Mouse (Mus musculus): ENCODE measurements at regions not wholly inside any gene's neighbourhood (a gene's known extent, or its start where the extent isn't known, plus 50 kb on each side); places are given as distances from the start of the nearest gene placed in this dataset.
"Not testable (repeated sequence)": the region's sequence is repeated elsewhere in the genome, so short reads cannot be mapped to it uniquely, and the experiment has no call there.

- Histone ChIP-seq H3K9me3 (ENCODE audit: control insufficient read depth, low read length) (no peaks in the 10 kb centered on the region), H3K4me1 (ENCODE audit: control insufficient read depth, insufficient read depth, low read length) (no peaks in the 10 kb centered on the region), H3K4me2 (no peak overlapping the region), H3K27ac (ENCODE audit: low read depth, low read length) (no peak overlapping the region), H3K36me3 (ENCODE audit: control insufficient read depth, insufficient read depth, low read length) (no peaks in the 10 kb centered on the region), H3K27me3 (ENCODE audit: control insufficient read depth, insufficient read depth, low read length) (no peaks in the 10 kb centered on the region), H3K9ac (ENCODE audit: low read length) (no peak overlapping the region), H3K4me3 (ENCODE audit: low read depth, low read length) (no peak overlapping the region)
- 84% methylated on average over 3 of the region's 3 CpGs for WGBS
- no peak for ATAC-seq (ENCODE audit: low FRiP score)
- DNase-seq (ENCODE audit: low spot score, missing footprints) = no peak
These were observed 50.9 kb upstream of the Hivep1 start for GRCm38 (mm10) chr13:42000966-42001365.

GRCm38 (mm10) chr13:41997883-41998282, 53.9 kb upstream of the Hivep1 start:
- DNase-seq (ENCODE audit: low spot score, missing footprints) (no peak), ATAC-seq (ENCODE audit: low FRiP score) (no peak)
- Histone ChIP-seq H3K9me3 (ENCODE audit: control insufficient read depth, low read length) (no peaks in the 10 kb centered on the region), H3K9ac (ENCODE audit: low read length) (no peak overlapping the region), H3K4me2 (no peak overlapping the region), H3K4me1 (ENCODE audit: control insufficient read depth, insufficient read depth, low read length) (no peaks in the 10 kb centered on the region), H3K27me3 (ENCODE audit: control insufficient read depth, insufficient read depth, low read length) (no peaks in the 10 kb centered on the region), H3K36me3 (ENCODE audit: control insufficient read depth, insufficient read depth, low read length) (no peaks in the 10 kb centered on the region), H3K4me3 (ENCODE audit: low read depth, low read length) (no peak overlapping the region), H3K27ac (ENCODE audit: low read depth, low read length) (no peak overlapping the region)
- 81% methylated on average over 9 of the region's 9 CpGs for WGBS

- Histone ChIP-seq H3K9ac (ENCODE audit: low read length) (no peak overlapping the region), H3K36me3 (ENCODE audit: control insufficient read depth, insufficient read depth, low read length) (no peaks in the 10 kb centered on the region), H3K4me1 (ENCODE audit: control insufficient read depth, insufficient read depth, low read length) (no peaks in the 10 kb centered on the region), H3K27me3 (ENCODE audit: control insufficient read depth, insufficient read depth, low read length) (no peaks in the 10 kb centered on the region), H3K4me3 (ENCODE audit: low read depth, low read length) (no peak overlapping the region), H3K9me3 (ENCODE audit: control insufficient read depth, low read length) (no peaks in the 10 kb centered on the region), H3K27ac (ENCODE audit: low read depth, low read length) (no peak overlapping the region), H3K4me2 (no peak overlapping the region)
- ATAC-seq (ENCODE audit: low FRiP score) (no peak), DNase-seq (ENCODE audit: low spot score, missing footprints) (no peak)
- 66% methylated on average over 3 of the region's 3 CpGs for WGBS
These were observed 57.7 kb upstream of the Hivep1 start for GRCm38 (mm10) chr13:41994126-41994525.

- no peak overlapping the region for H3K27ac ChIP-seq (ENCODE audit: low read depth, low read length)
- H3K9ac ChIP-seq (ENCODE audit: low read length) = no peak overlapping the region
- no peak overlapping the region for H3K4me2 ChIP-seq
- no peaks in the 10 kb centered on the region for H3K36me3 ChIP-seq (ENCODE audit: control insufficient read depth, insufficient read depth, low read length)
- no peaks in the 10 kb centered on the region for H3K27me3 ChIP-seq (ENCODE audit: control insufficient read depth, insufficient read depth, low read length)
- H3K9me3 ChIP-seq (ENCODE audit: control insufficient read depth, low read length) = no peaks in the 10 kb centered on the region
- DNase-seq (ENCODE audit: low spot score, missing footprints) = no peak
- WGBS = 85% methylated on average over 3 of the region's 3 CpGs
- H3K4me3 ChIP-seq (ENCODE audit: low read depth, low read length) = no peak overlapping the region
- ATAC-seq (ENCODE audit: low FRiP score) = no peak
- no peaks in the 10 kb centered on the region for H3K4me1 ChIP-seq (ENCODE audit: control insufficient read depth, insufficient read depth, low read length)
These were observed 75.9 kb upstream of the Hivep1 start for GRCm38 (mm10) chr13:41975918-41976317.

- DNase-seq (ENCODE audit: low spot score, missing footprints) (no peak), ATAC-seq (ENCODE audit: low FRiP score) (no peak)
- Histone ChIP-seq H3K36me3 (ENCODE audit: control insufficient read depth, insufficient read depth, low read length) (no peaks in the 10 kb centered on the region), H3K4me1 (ENCODE audit: control insufficient read depth, insufficient read depth, low read length) (no peaks in the 10 kb centered on the region), H3K4me2 (no peak overlapping the region), H3K27me3 (ENCODE audit: control insufficient read depth, insufficient read depth, low read length) (no peaks in the 10 kb centered on the region), H3K9me3 (ENCODE audit: control insufficient read depth, low read length) (no peaks in the 10 kb centered on the region), H3K4me3 (ENCODE audit: low read depth, low read length) (no peak overlapping the region), H3K27ac (ENCODE audit: low read depth, low read length) (no peak overlapping the region), H3K9ac (ENCODE audit: low read length) (no peak overlapping the region)
- WGBS = 80% methylated on average over 3 of the region's 3 CpGs
These were observed 88.9 kb upstream of the Hivep1 start for GRCm38 (mm10) chr13:41962915-41963314.

GRCm38 (mm10) chr13:41960960-41961359, 90.9 kb upstream of the Hivep1 start:
- not testable (repeated sequence) for H3K27me3 ChIP-seq (ENCODE audit: control insufficient read depth, insufficient read depth, low read length); H3K36me3 ChIP-seq (ENCODE audit: control insufficient read depth, insufficient read depth, low read length); H3K4me2 ChIP-seq; H3K4me3 ChIP-seq (ENCODE audit: low read depth, low read length); H3K9ac ChIP-seq (ENCODE audit: low read length); H3K27ac ChIP-seq (ENCODE audit: low read depth, low read length); H3K4me1 ChIP-seq (ENCODE audit: control insufficient read depth, insufficient read depth, low read length); ATAC-seq (ENCODE audit: low FRiP score); H3K9me3 ChIP-seq (ENCODE audit: control insufficient read depth, low read length)
- WGBS = 79% methylated on average over 3 of the region's 3 CpGs
- DNase-seq (ENCODE audit: low spot score, missing footprints) = peak; percentile 92

GRCm38 (mm10) chr13:41957932-41958331, 93.9 kb upstream of the Hivep1 start:
- 85% methylated on average over 4 of the region's 4 CpGs for WGBS

GRCm38 (mm10) chr13:41955884-41956283, 95.9 kb upstream of the Hivep1 start:
- Histone ChIP-seq H3K4me2 (no peak overlapping the region), H3K27me3 (ENCODE audit: control insufficient read depth, insufficient read depth, low read length) (no peaks in the 10 kb centered on the region), H3K4me1 (ENCODE audit: control insufficient read depth, insufficient read depth, low read length) (no peaks in the 10 kb centered on the region), H3K36me3 (ENCODE audit: control insufficient read depth, insufficient read depth, low read length) (no peaks in the 10 kb centered on the region), H3K27ac (ENCODE audit: low read depth, low read length) (no peak overlapping the region), H3K4me3 (ENCODE audit: low read depth, low read length) (no peak overlapping the region), H3K9ac (ENCODE audit: low read length) (no peak overlapping the region), H3K9me3 (ENCODE audit: control insufficient read depth, low read length) (no peaks in the 10 kb centered on the region)
- 90% methylated on average over 4 of the region's 4 CpGs for WGBS
- ATAC-seq (ENCODE audit: low FRiP score) = no peak
- DNase-seq (ENCODE audit: low spot score, missing footprints) = no peak

More at GRCm38 (mm10) chr13:41957932-41958331, 93.9 kb upstream of the Hivep1 start:
- no peaks in the 10 kb centered on the region for H3K27me3 ChIP-seq (ENCODE audit: control insufficient read depth, insufficient read depth, low read length)
- no peaks in the 10 kb centered on the region for H3K9me3 ChIP-seq (ENCODE audit: control insufficient read depth, low read length)
- H3K4me2 ChIP-seq = no peak overlapping the region
- H3K36me3 ChIP-seq (ENCODE audit: control insufficient read depth, insufficient read depth, low read length) = no peaks in the 10 kb centered on the region
- DNase-seq (ENCODE audit: low spot score, missing footprints) = no peak
- ATAC-seq (ENCODE audit: low FRiP score) = no peak
- H3K27ac ChIP-seq (ENCODE audit: low read depth, low read length) = no peak overlapping the region
- H3K4me3 ChIP-seq (ENCODE audit: low read depth, low read length) = no peak overlapping the region
- H3K4me1 ChIP-seq (ENCODE audit: control insufficient read depth, insufficient read depth, low read length) = no peaks in the 10 kb centered on the region
- no peak overlapping the region for H3K9ac ChIP-seq (ENCODE audit: low read length)

GRCm38 (mm10) chr13:41955198-41955597, 96.6 kb upstream of the Hivep1 start:
- ATAC-seq (ENCODE audit: low FRiP score) (no peak), DNase-seq (ENCODE audit: low spot score, missing footprints) (no peak)
- Histone ChIP-seq H3K27ac (ENCODE audit: low read depth, low read length) (no peak overlapping the region), H3K36me3 (ENCODE audit: control insufficient read depth, insufficient read depth, low read length) (no peaks in the 10 kb centered on the region), H3K9ac (ENCODE audit: low read length) (no peak overlapping the region), H3K4me1 (ENCODE audit: control insufficient read depth, insufficient read depth, low read length) (no peaks in the 10 kb centered on the region), H3K4me2 (no peak overlapping the region), H3K4me3 (ENCODE audit: low read depth, low read length) (no peak overlapping the region), H3K9me3 (ENCODE audit: control insufficient read depth, low read length) (no peaks in the 10 kb centered on the region), H3K27me3 (ENCODE audit: control insufficient read depth, insufficient read depth, low read length) (no peaks in the 10 kb centered on the region)
- WGBS = 81% methylated on average over 3 of the region's 3 CpGs

GRCm38 (mm10) chr13:41952453-41952852, 99.4 kb upstream of the Hivep1 start:
- Histone ChIP-seq H3K27ac (ENCODE audit: low read depth, low read length) (no peak overlapping the region), H3K4me3 (ENCODE audit: low read depth, low read length) (no peak overlapping the region), H3K27me3 (ENCODE audit: control insufficient read depth, insufficient read depth, low read length) (no peaks in the 10 kb centered on the region), H3K9me3 (ENCODE audit: control insufficient read depth, low read length) (no peaks in the 10 kb centered on the region), H3K36me3 (ENCODE audit: control insufficient read depth, insufficient read depth, low read length) (no peaks in the 10 kb centered on the region), H3K4me1 (ENCODE audit: control insufficient read depth, insufficient read depth, low read length) (no peaks in the 10 kb centered on the region), H3K9ac (ENCODE audit: low read length) (no peak overlapping the region), H3K4me2 (no peak overlapping the region)
- 91% methylated on average over 3 of the region's 3 CpGs for WGBS
- DNase-seq (ENCODE audit: low spot score, missing footprints) (no peak), ATAC-seq (ENCODE audit: low FRiP score) (no peak)

Measured in midbrain, embryonic 11.5 days (tissue).